In genomic region chr5:92381550-92382348, GRCm38 (mm10) we compare ENCODE assay signal across 9 mouse cellular contexts. TPM values are rescaled to one million over a fixed set of nuclear protein-coding genes. Genes with fewer than 3 reads are reported as not detected.
DNase-seq lines count a peak whose midpoint lies in the region; ATAC-seq and TF ChIP-seq lines count a peak whose summit lies in the region.
"Had no signal": no experiment of that assay in that cellular context is flagged by ENCODE, and none has a peak within 500 bp of the region (broad histone marks: within the 10 kb centered on the region; RNA-seq: fewer than 3 reads in every experiment).

No protein-coding gene starts in this region.

- H3K36me3 ChIP-seq in embryonic facial prominence, embryonic 10.5 days (replicated peaks) = no peaks in the 10 kb centered on the region
- no peaks in the 10 kb centered on the region for H3K36me3 ChIP-seq in heart, adult 2 months (ENCODE audit: control insufficient read depth, insufficient read depth, low read length)
- H3K36me3 ChIP-seq in kidney, embryonic 15.5 days = no peaks in the 10 kb centered on the region
- H3K36me3 ChIP-seq in stomach, embryonic 16.5 days (ENCODE audit: control insufficient read depth, insufficient read depth, low read length) = no peaks in the 10 kb centered on the region
- H3K36me3 ChIP-seq: embryonic facial prominence, embryonic 12.5 days had no signal

- no peak overlapping the region for H3K4me2 ChIP-seq in kidney, embryonic 15.5 days
- H3K4me2 ChIP-seq in stomach, embryonic 16.5 days (ENCODE audit: low read depth, low read length) = no peak overlapping the region
- H3K4me2 ChIP-seq: embryonic facial prominence, embryonic 12.5 days had no signal

- no peak overlapping the region for H3K27ac ChIP-seq in embryonic facial prominence, embryonic 10.5 days (replicated peaks)
- no peak overlapping the region for H3K27ac ChIP-seq in heart, adult 2 months
- H3K27ac ChIP-seq in kidney, embryonic 15.5 days = no peak overlapping the region
- no peak overlapping the region for H3K27ac ChIP-seq in stomach, embryonic 16.5 days (ENCODE audit: low read length)
- H3K27ac ChIP-seq: embryonic facial prominence, embryonic 12.5 days had no signal

- peak; percentile 58; the same call in 1 of the 2 replicates for ATAC-seq in kidney, embryonic 15.5 days (replicated peaks; ENCODE audit: low FRiP score)
- ATAC-seq in stomach, embryonic 16.5 days (ENCODE audit: insufficient read depth, low FRiP score) = peak; percentile 67

- peak overlapping the region; percentile 51; the same call in 1 of the 2 replicates for H3K9ac ChIP-seq in heart, adult 2 months (ENCODE audit: low read depth, low read length)
- H3K9ac ChIP-seq in kidney, embryonic 15.5 days = no peak overlapping the region
- no peak overlapping the region for H3K9ac ChIP-seq in stomach, embryonic 16.5 days (ENCODE audit: low read length)
- H3K9ac ChIP-seq: embryonic facial prominence, embryonic 12.5 days had no signal

- DNase-seq in A20 (ENCODE audit: low read depth, low spot score) = peak; percentile 85
- peak; percentile 66 for DNase-seq in adrenal gland, adult 8-10 months
- DNase-seq in embryonic facial prominence, embryonic 10.5 days (ENCODE audit: low spot score) = peak; percentile 74
- DNase-seq in heart, adult 2 months = peak; percentile 71 to 73
- DNase-seq in liver = peak; percentile 78
- peak; percentile 55 to 77 for DNase-seq in natural killer cell, adult 2 months (ENCODE audit: low spot score in 2 of 2)

- no peaks in the 10 kb centered on the region; the same call in none of the 2 replicates for H3K79me2 ChIP-seq in heart, adult 2 months (replicated peaks; ENCODE audit: control insufficient read depth, insufficient read depth, low read length)

- 0 out of 2 replicates have a peak, but pooled peaks have one; percentile 40 for TF ChIP-seq EP300 in heart, adult 2 months (IDR thresholded peaks at IDR 0.05; ENCODE audit: insufficient read depth, low read depth, low read length)

- no peaks in the 10 kb centered on the region for H3K9me3 ChIP-seq in embryonic facial prominence, embryonic 10.5 days
- no peaks in the 10 kb centered on the region for H3K9me3 ChIP-seq in kidney, embryonic 15.5 days (replicated peaks)
- H3K9me3 ChIP-seq in stomach, embryonic 16.5 days (replicated peaks; ENCODE audit: control insufficient read depth, low read length) = no peaks in the 10 kb centered on the region
- H3K9me3 ChIP-seq: embryonic facial prominence, embryonic 12.5 days had no signal

- peaks cover 10% of the 10 kb centered on the region; the same call in 1 of the 2 replicates for H3K4me1 ChIP-seq in embryonic facial prominence, embryonic 10.5 days
- peaks cover 8% of the 10 kb centered on the region for H3K4me1 ChIP-seq in heart, adult 2 months (ENCODE audit: control insufficient read depth, insufficient read depth, low read length)
- H3K4me1 ChIP-seq in kidney, embryonic 15.5 days = peaks cover 8% of the 10 kb centered on the region
- peaks cover 12% of the 10 kb centered on the region for H3K4me1 ChIP-seq in stomach, embryonic 16.5 days (ENCODE audit: control insufficient read depth, insufficient read depth, low read length)

- 40% methylated on average over 12 of the region's 12 CpGs for WGBS in embryonic facial prominence, embryonic 10.5 days
- 28% methylated on average over 12 of the region's 12 CpGs for WGBS in heart, adult 2 months
- WGBS in kidney, embryonic 15.5 days = 36% methylated on average over 12 of the region's 12 CpGs
- 37% methylated on average over 12 of the region's 12 CpGs for WGBS in stomach, embryonic 16.5 days

- TF ChIP-seq CTCF in heart, adult 2 months (IDR thresholded peaks at IDR 0.05) = peak; percentile 93

- H3K27me3 ChIP-seq in embryonic facial prominence, embryonic 10.5 days (replicated peaks; ENCODE audit: low read depth, poor library complexity, severe bottlenecking) = no peaks in the 10 kb centered on the region
- H3K27me3 ChIP-seq in heart, adult 2 months (ENCODE audit: control insufficient read depth, insufficient read depth, low read length) = no peaks in the 10 kb centered on the region
- no peaks in the 10 kb centered on the region for H3K27me3 ChIP-seq in kidney, embryonic 15.5 days
- H3K27me3 ChIP-seq in stomach, embryonic 16.5 days (ENCODE audit: control insufficient read depth, insufficient read depth, low read length) = no peaks in the 10 kb centered on the region
- H3K27me3 ChIP-seq: embryonic facial prominence, embryonic 12.5 days had no signal

- H3K4me3 ChIP-seq in embryonic facial prominence, embryonic 10.5 days = no peak overlapping the region
- no peak overlapping the region for H3K4me3 ChIP-seq in heart, adult 2 months
- H3K4me3 ChIP-seq in kidney, embryonic 15.5 days (replicated peaks) = no peak overlapping the region
- H3K4me3 ChIP-seq in stomach, embryonic 16.5 days (replicated peaks; ENCODE audit: low read length) = no peak overlapping the region
- H3K4me3 ChIP-seq: embryonic facial prominence, embryonic 12.5 days had no signal

- intact Hi-C loops in heart, adult 2 months (cut with DNase I) = loop anchor here (1.0 to 5.0 kb wide), 2 partner anchors 69 to 189 kb away; no protein-coding TSS in a partner anchor

- TF ChIP-seq POLR2A in heart, adult 2 months (IDR thresholded peaks at IDR 0.05; ENCODE audit: insufficient read depth, low read depth, low read length) = no peak

RNA-seq across cellular contexts. Expression of gene Cxcl10, which starts 33.1 kb away (rescaled TPM):
- 1 to 10 TPM in 2 of 4 experiments, under 1 TPM in 2; 0.35 to 2.1 (median 1.1) TPM for total RNA-seq in adrenal gland, adult 8-10 months (2022)
- 0.14 TPM in 1 of 2 replicates, not detected in the other for polyA plus RNA-seq in embryonic facial prominence, embryonic 10.5 days (2016; fragmentation: Nextera tagmentation; extraction: Ambion mirVana)
- total RNA-seq in heart, adult 2 months (2021) = under 1 TPM in 1 of 2 experiments, not detected in 1; 0.34 TPM
- 1.0 and 3.6 TPM in 2 replicates for polyA plus RNA-seq in heart, adult 2 months (2012; rRNA removed)
- polyA plus RNA-seq in kidney, embryonic 15.5 days (2015; fragmentation: Nextera tagmentation; extraction: Ambion mirVana) = 0.72 and 1.4 TPM in 2 replicates
- polyA plus RNA-seq in stomach, embryonic 16.5 days (2015; fragmentation: Nextera tagmentation; extraction: Ambion mirVana) = 0.97 and 1.8 TPM in 2 replicates

RNA-seq across cellular contexts. Expression of gene Art3, which starts 50.1 kb away (rescaled TPM):
- total RNA-seq in adrenal gland, adult 8-10 months (2022) = 10 to 100 TPM; 38.9 to 87.1 (median 64.7) TPM
- 1.4 and 1.6 TPM in 2 replicates for polyA plus RNA-seq in embryonic facial prominence, embryonic 10.5 days (2016; fragmentation: Nextera tagmentation; extraction: Ambion mirVana)
- 100 to 1,000 TPM; 622 to 797 TPM for total RNA-seq in heart, adult 2 months (2021)
- polyA plus RNA-seq in heart, adult 2 months (2012; rRNA removed) = 268 and 420 TPM in 2 replicates
- polyA plus RNA-seq in kidney, embryonic 15.5 days (2015; fragmentation: Nextera tagmentation; extraction: Ambion mirVana) = 3.0 and 3.9 TPM in 2 replicates
- 6.7 and 7.3 TPM in 2 replicates for polyA plus RNA-seq in stomach, embryonic 16.5 days (2015; fragmentation: Nextera tagmentation; extraction: Ambion mirVana)

RNA-seq across cellular contexts. Expression of gene Nup54, which starts 53.3 kb away (rescaled TPM):
- total RNA-seq in adrenal gland, adult 8-10 months (2022) = 10 to 100 TPM; 23.5 to 36.6 (median 26.6) TPM
- polyA plus RNA-seq in embryonic facial prominence, embryonic 10.5 days (2016; fragmentation: Nextera tagmentation; extraction: Ambion mirVana) = 72.6 and 76.2 TPM in 2 replicates
- total RNA-seq in heart, adult 2 months (2021) = 10 to 100 TPM; 14.5 to 20.9 TPM
- polyA plus RNA-seq in heart, adult 2 months (2012; rRNA removed) = 11.1 and 19.9 TPM in 2 replicates
- 54.1 and 55.1 TPM in 2 replicates for polyA plus RNA-seq in kidney, embryonic 15.5 days (2015; fragmentation: Nextera tagmentation; extraction: Ambion mirVana)
- 47.1 and 47.3 TPM in 2 replicates for polyA plus RNA-seq in stomach, embryonic 16.5 days (2015; fragmentation: Nextera tagmentation; extraction: Ambion mirVana)

RNA-seq across cellular contexts. Expression of gene Cxcl9, which starts 53.9 kb away (rescaled TPM):
- 1 to 10 TPM in 2 of 4 experiments, under 1 TPM in 2; 0.65 to 6.8 (median 1.1) TPM for total RNA-seq in adrenal gland, adult 8-10 months (2022)
- polyA plus RNA-seq in embryonic facial prominence, embryonic 10.5 days (2016; fragmentation: Nextera tagmentation; extraction: Ambion mirVana) = not detected in 2 replicates
- total RNA-seq in heart, adult 2 months (2021) = 1 to 10 TPM; 2.8 to 3.0 TPM
- polyA plus RNA-seq in heart, adult 2 months (2012; rRNA removed) = 12.2 and 21.0 TPM in 2 replicates
- not detected in 2 replicates for polyA plus RNA-seq in kidney, embryonic 15.5 days (2015; fragmentation: Nextera tagmentation; extraction: Ambion mirVana)
- not detected in 2 replicates for polyA plus RNA-seq in stomach, embryonic 16.5 days (2015; fragmentation: Nextera tagmentation; extraction: Ambion mirVana)
- polyA plus RNA-seq: embryonic facial prominence, embryonic 12.5 days had no signal

Comparison
In these comparisons a context has a peak if more than half of its experiments do, and no peak if none do; other contexts are left out.
1. RNA of gene Art3, which starts 50.1 kb away (polyA plus RNA-seq): 268 to 420 TPM in heart, adult 2 months; 6.7 to 7.3 TPM in stomach, embryonic 16.5 days, 3.0 to 3.9 TPM in kidney, embryonic 15.5 days and 1.4 to 1.6 TPM in embryonic facial prominence, embryonic 10.5 days; every median in the first group is over 10 times any median in the second.
2. Peak in every context shown above with its lines, with median percentiles within 50 percentile points of each other: DNase-seq.